Mouse (Mus musculus): ENCODE data around the gene Polr2a. TPM values are rescaled to one million over a fixed set of nuclear protein-coding genes. Genes with fewer than 3 reads are reported as not detected.

Polr2a gene
- polyA plus RNA-seq, 2 experiments: 14.3 to 19.5 TPM

- peak overlapping the region; percentile 94 for H3K4me2 ChIP-seq (ENCODE audit: low read depth)
These were observed 7.7 kb upstream of the Polr2a start for GRCm38 (mm10) chr11:69766126-69766609.

GRCm38 (mm10) chr11:69765221-69766125 lies 7.0 kb upstream of the Polr2a start, which contains the start of gene Zbtb4:
Gene Zbtb4, plus strand, starts transcription at chr11:69765912.
- ATAC-seq (ENCODE audit: insufficient read depth) (peak; percentile 50), DNase-seq (ENCODE audit: low read depth in 3 of 3, low spot score in 3 of 3) (no peak)
- no peaks in the 10 kb centered on the region for H3K36me3 ChIP-seq (replicated peaks; ENCODE audit: control insufficient read depth, insufficient read depth, low read depth)
- peak within 1 kb of the TSS; percentile 29 for H3K27ac ChIP-seq
- no peak for TF ChIP-seq EP300 (IDR thresholded peaks at IDR 0.05; ENCODE audit: low read depth)
- no peak for TF ChIP-seq CTCF (IDR thresholded peaks at IDR 0.05; ENCODE audit: low read depth)
- 21% methylated on average over 49 of the region's 55 CpGs for WGBS (ENCODE audit: insufficient replicate concordance)
- no peaks in the 10 kb centered on the region for H3K27me3 ChIP-seq (ENCODE audit: control insufficient read depth, insufficient read depth, low read length)
- peak within 1 kb of the TSS; percentile 68 to 75 for H3K4me3 ChIP-seq (ENCODE audit: insufficient read depth in 1 of 2, low read depth in 2 of 2, low read length in 2 of 2)
- no peaks in the 10 kb centered on the region for H3K9me3 ChIP-seq (ENCODE audit: control insufficient read depth, low read length)
- H3K9ac ChIP-seq (replicated peaks): peak within 1 kb of the TSS; percentile 78
- peaks cover 3 to 13% of the 10 kb centered on the region in 2 experiments for H3K4me1 ChIP-seq (replicated peaks; ENCODE audit: control insufficient read depth in 2 of 2, insufficient read depth in 2 of 2, low read length in 1 of 2)
- peak within 1 kb of the TSS; percentile 94 for H3K4me2 ChIP-seq (ENCODE audit: low read depth)

More at GRCm38 (mm10) chr11:69766126-69766609, 7.7 kb upstream of the Polr2a start:
- Histone ChIP-seq H3K4me1 (replicated peaks; ENCODE audit: control insufficient read depth in 2 of 2, insufficient read depth in 2 of 2, low read length in 1 of 2) (peaks cover 2 to 13% of the 10 kb centered on the region in 2 experiments), H3K27me3 (ENCODE audit: control insufficient read depth, insufficient read depth, low read length) (no peaks in the 10 kb centered on the region), H3K27ac (peak overlapping the region; percentile 29), H3K9ac (replicated peaks) (peak overlapping the region; percentile 78), H3K36me3 (replicated peaks; ENCODE audit: control insufficient read depth, insufficient read depth, low read depth) (no peaks in the 10 kb centered on the region), H3K4me3 (ENCODE audit: insufficient read depth in 1 of 2, low read depth in 2 of 2, low read length in 2 of 2) (peak overlapping the region; percentile 68 to 75), H3K9me3 (ENCODE audit: control insufficient read depth, low read length) (no peaks in the 10 kb centered on the region)
- under 1% methylated on average over 37 of the region's 37 CpGs for WGBS (ENCODE audit: insufficient replicate concordance)
- DNase-seq (ENCODE audit: low read depth in 3 of 3, low spot score in 3 of 3): peak in 1 of 3 experiments; percentile 30
- ATAC-seq (ENCODE audit: insufficient read depth): peak; percentile 74
- TF ChIP-seq EP300 (IDR thresholded peaks at IDR 0.05; ENCODE audit: low read depth): no peak
- TF ChIP-seq CTCF (IDR thresholded peaks at IDR 0.05; ENCODE audit: low read depth): no peak

- Histone ChIP-seq H3K9ac (replicated peaks) (no peak overlapping the region), H3K4me1 (replicated peaks; ENCODE audit: control insufficient read depth in 2 of 2, insufficient read depth in 2 of 2, low read length in 1 of 2) (peaks cover 13 to 25% of the 10 kb centered on the region in 2 experiments), H3K9me3 (ENCODE audit: control insufficient read depth, low read length) (no peaks in the 10 kb centered on the region), H3K27ac (no peak overlapping the region), H3K4me3 (ENCODE audit: insufficient read depth in 1 of 2, low read depth in 2 of 2, low read length in 2 of 2) (no peak overlapping the region), H3K27me3 (ENCODE audit: control insufficient read depth, insufficient read depth, low read length) (no peaks in the 10 kb centered on the region), H3K36me3 (replicated peaks; ENCODE audit: control insufficient read depth, insufficient read depth, low read depth) (no peaks in the 10 kb centered on the region), H3K4me2 (ENCODE audit: low read depth) (no peak overlapping the region)
- WGBS (ENCODE audit: insufficient replicate concordance): 62% methylated on average over 7 of the region's 7 CpGs
- DNase-seq (ENCODE audit: low read depth in 3 of 3, low spot score in 3 of 3) (no peak), ATAC-seq (ENCODE audit: insufficient read depth) (no peak)
- TF ChIP-seq EP300 (IDR thresholded peaks at IDR 0.05; ENCODE audit: low read depth) (no peak), CTCF (IDR thresholded peaks at IDR 0.05; ENCODE audit: low read depth) (peak; percentile 67)
These were observed 5.1 kb upstream of the Polr2a start for GRCm38 (mm10) chr11:69763551-69763950.

GRCm38 (mm10) chr11:69761868-69762267 lies 3.4 kb upstream of the Polr2a start, which contains the start of gene Slc35g3:
Gene Slc35g3, minus strand, starts transcription at chr11:69761968.
- no peak for ATAC-seq (ENCODE audit: insufficient read depth)
- WGBS (ENCODE audit: insufficient replicate concordance): 39% methylated on average over 1 of the region's 1 CpGs

GRCm38 (mm10) chr11:69760901-69761200 lies 2.4 kb upstream of the Polr2a start:
- Histone ChIP-seq H3K4me3 (ENCODE audit: insufficient read depth in 1 of 2, low read depth in 2 of 2, low read length in 2 of 2) (no peak overlapping the region), H3K27me3 (ENCODE audit: control insufficient read depth, insufficient read depth, low read length) (no peaks in the 10 kb centered on the region), H3K9ac (replicated peaks) (no peak overlapping the region), H3K27ac (no peak overlapping the region), H3K4me1 (replicated peaks; ENCODE audit: control insufficient read depth in 2 of 2, insufficient read depth in 2 of 2, low read length in 1 of 2) (peaks cover 19 to 22% of the 10 kb centered on the region in 2 experiments), H3K4me2 (ENCODE audit: low read depth) (no peak overlapping the region), H3K9me3 (ENCODE audit: control insufficient read depth, low read length) (no peaks in the 10 kb centered on the region), H3K36me3 (replicated peaks; ENCODE audit: control insufficient read depth, insufficient read depth, low read depth) (0 out of 2 replicates have a peak, but pooled peaks cover 5% of the 10 kb centered on the region)
- WGBS (ENCODE audit: insufficient replicate concordance): 82% methylated on average over 7 of the region's 7 CpGs
- TF ChIP-seq CTCF (IDR thresholded peaks at IDR 0.05; ENCODE audit: low read depth) (no peak), EP300 (IDR thresholded peaks at IDR 0.05; ENCODE audit: low read depth) (no peak)
- ATAC-seq (ENCODE audit: insufficient read depth): no peak
- no peak for DNase-seq (ENCODE audit: low read depth in 3 of 3, low spot score in 3 of 3)

More at GRCm38 (mm10) chr11:69761868-69762267, 3.4 kb upstream of the Polr2a start, which contains the start of gene Slc35g3:
- Histone ChIP-seq H3K4me2 (ENCODE audit: low read depth) (no peak within 1 kb of the TSS), H3K9me3 (ENCODE audit: control insufficient read depth, low read length) (no peaks in the 10 kb centered on the region), H3K4me1 (replicated peaks; ENCODE audit: control insufficient read depth in 2 of 2, insufficient read depth in 2 of 2, low read length in 1 of 2) (peaks cover 17 to 21% of the 10 kb centered on the region in 2 experiments), H3K27me3 (ENCODE audit: control insufficient read depth, insufficient read depth, low read length) (no peaks in the 10 kb centered on the region), H3K9ac (replicated peaks) (no peak within 1 kb of the TSS), H3K27ac (no peak within 1 kb of the TSS), H3K4me3 (ENCODE audit: insufficient read depth in 1 of 2, low read depth in 2 of 2, low read length in 2 of 2) (no peak within 1 kb of the TSS), H3K36me3 (replicated peaks; ENCODE audit: control insufficient read depth, insufficient read depth, low read depth) (no peaks in the 10 kb centered on the region)
- TF ChIP-seq CTCF (IDR thresholded peaks at IDR 0.05; ENCODE audit: low read depth) (no peak), EP300 (IDR thresholded peaks at IDR 0.05; ENCODE audit: low read depth) (no peak)
- DNase-seq (ENCODE audit: low read depth in 3 of 3, low spot score in 3 of 3): no peak
